Mouse (Mus musculus): ENCODE measurements around the gene Bpgm. TPM values are rescaled to one million over a fixed set of nuclear protein-coding genes. Genes with fewer than 3 reads are reported as not detected.
A peak's percentile ranks its signal among the peaks of the same experiment; 100 is the strongest.

Bpgm gene
- polyA plus RNA-seq, 1 experiment from 2014 or later = 74.0 TPM

- H3K27me3 ChIP-seq = no peaks in the 10 kb centered on the region
- no peak overlapping the region for H3K4me2 ChIP-seq
- H3K36me3 ChIP-seq = no peaks in the 10 kb centered on the region
- peaks cover 23% of the 10 kb centered on the region for H3K4me1 ChIP-seq (replicated peaks)
- H3K4me3 ChIP-seq = no peak overlapping the region
- no peak overlapping the region for H3K9ac ChIP-seq
- WGBS = 91% methylated on average over 1 of the region's 1 CpGs
- ATAC-seq (ENCODE audit: low read depth) = no peak
- H3K27ac ChIP-seq (replicated peaks) = no peak overlapping the region
- H3K9me3 ChIP-seq = no peaks in the 10 kb centered on the region
Observed at GRCm38 (mm10) chr6:34473346-34473745, 2.7 kb upstream of the Bpgm start.

- no peaks in the 10 kb centered on the region for H3K9me3 ChIP-seq
- no peak overlapping the region for H3K27ac ChIP-seq (replicated peaks)
- H3K27me3 ChIP-seq = no peaks in the 10 kb centered on the region
- no peaks in the 10 kb centered on the region for H3K36me3 ChIP-seq
- H3K4me2 ChIP-seq = no peak overlapping the region
- H3K4me1 ChIP-seq (replicated peaks) = peaks cover 30% of the 10 kb centered on the region
- WGBS = 64% methylated on average over 3 of the region's 3 CpGs
- ATAC-seq (ENCODE audit: low read depth) = no peak
- H3K9ac ChIP-seq = no peak overlapping the region
- H3K4me3 ChIP-seq = no peak overlapping the region
Observed at GRCm38 (mm10) chr6:34474031-34474430, 2.0 kb upstream of the Bpgm start.

- ATAC-seq (ENCODE audit: low read depth) = no peak
- Histone ChIP-seq H3K9ac (peak overlapping the region; percentile 69), H3K27ac (replicated peaks) (0 out of 2 replicates have a peak overlapping the region, but pooled peaks have one; percentile 70), H3K4me2 (peak overlapping the region; percentile 57), H3K4me3 (peak overlapping the region; percentile 74), H3K4me1 (replicated peaks) (peaks cover 43% of the 10 kb centered on the region), H3K36me3 (no peaks in the 10 kb centered on the region), H3K27me3 (no peaks in the 10 kb centered on the region), H3K9me3 (no peaks in the 10 kb centered on the region)
- 28% methylated on average over 6 of the region's 6 CpGs for WGBS
Observed at GRCm38 (mm10) chr6:34475391-34475790, 616 bp upstream of the Bpgm start.

GRCm38 (mm10) chr6:34478036-34478435 lies 2.0 kb downstream of the Bpgm start:
- H3K9me3 ChIP-seq = no peaks in the 10 kb centered on the region
- H3K4me2 ChIP-seq = peak overlapping the region; percentile 80
- peaks cover 54% of the 10 kb centered on the region for H3K4me1 ChIP-seq (replicated peaks)
- peak overlapping the region; percentile 18 for H3K4me3 ChIP-seq
- H3K9ac ChIP-seq = peak overlapping the region; percentile 39
- H3K36me3 ChIP-seq = no peaks in the 10 kb centered on the region
- no peaks in the 10 kb centered on the region for H3K27me3 ChIP-seq
- H3K27ac ChIP-seq (replicated peaks) = no peak overlapping the region; the same call in 1 of the 2 replicates
- ATAC-seq (ENCODE audit: low read depth) = no peak
- WGBS = 80% methylated on average over 7 of the region's 7 CpGs

- no peaks in the 10 kb centered on the region for H3K36me3 ChIP-seq
- peak overlapping the region; percentile 39 for H3K9ac ChIP-seq
- peak overlapping the region; percentile 80 for H3K4me2 ChIP-seq
- no peaks in the 10 kb centered on the region for H3K9me3 ChIP-seq
- WGBS = 11% methylated on average over 6 of the region's 6 CpGs
- H3K4me3 ChIP-seq = peak overlapping the region; percentile 18
- no peak for ATAC-seq (ENCODE audit: low read depth)
- H3K27me3 ChIP-seq = no peaks in the 10 kb centered on the region
- no peak overlapping the region; the same call in 1 of the 2 replicates for H3K27ac ChIP-seq (replicated peaks)
- peaks cover 54% of the 10 kb centered on the region for H3K4me1 ChIP-seq (replicated peaks)
Observed at GRCm38 (mm10) chr6:34478677-34479360, 2.8 kb downstream of the Bpgm start.

GRCm38 (mm10) chr6:34479531-34479930 lies 3.5 kb downstream of the Bpgm start:
- peak overlapping the region; percentile 80 for H3K4me2 ChIP-seq
- H3K27me3 ChIP-seq = no peaks in the 10 kb centered on the region
- no peak overlapping the region for H3K27ac ChIP-seq (replicated peaks)
- 25% methylated on average over 8 of the region's 8 CpGs for WGBS
- H3K36me3 ChIP-seq = no peaks in the 10 kb centered on the region
- no peak overlapping the region for H3K4me3 ChIP-seq
- no peak for ATAC-seq (ENCODE audit: low read depth)
- H3K9ac ChIP-seq = peak overlapping the region; percentile 17; the same call in 1 of the 2 replicates
- peaks cover 54% of the 10 kb centered on the region for H3K4me1 ChIP-seq (replicated peaks)
- H3K9me3 ChIP-seq = no peaks in the 10 kb centered on the region

- WGBS = 32% methylated on average over 4 of the region's 4 CpGs
- no peak overlapping the region for H3K4me2 ChIP-seq
Observed at GRCm38 (mm10) chr6:34480749-34481148, 4.7 kb downstream of the Bpgm start.

GRCm38 (mm10) chr6:34481349-34481748 lies 5.3 kb downstream of the Bpgm start:
- Histone ChIP-seq H3K9me3 (no peaks in the 10 kb centered on the region), H3K4me2 (no peak overlapping the region), H3K36me3 (no peaks in the 10 kb centered on the region), H3K27ac (replicated peaks) (no peak overlapping the region), H3K4me1 (replicated peaks) (peaks cover 56% of the 10 kb centered on the region), H3K27me3 (no peaks in the 10 kb centered on the region), H3K4me3 (no peak overlapping the region), H3K9ac (no peak overlapping the region)
- ATAC-seq (ENCODE audit: low read depth) = no peak
- WGBS = 67% methylated on average over 6 of the region's 6 CpGs

More at GRCm38 (mm10) chr6:34480749-34481148, 4.7 kb downstream of the Bpgm start:
- peaks cover 52% of the 10 kb centered on the region for H3K4me1 ChIP-seq (replicated peaks)
- no peak overlapping the region for H3K27ac ChIP-seq (replicated peaks)
- no peaks in the 10 kb centered on the region for H3K36me3 ChIP-seq
- no peak overlapping the region for H3K9ac ChIP-seq
- no peaks in the 10 kb centered on the region for H3K27me3 ChIP-seq
- ATAC-seq (ENCODE audit: low read depth) = no peak
- H3K4me3 ChIP-seq = no peak overlapping the region
- H3K9me3 ChIP-seq = no peaks in the 10 kb centered on the region

- Histone ChIP-seq H3K9ac (no peak overlapping the region), H3K4me3 (no peak overlapping the region), H3K27ac (replicated peaks) (no peak overlapping the region), H3K4me2 (no peak overlapping the region), H3K36me3 (peaks cover 7% of the 10 kb centered on the region), H3K4me1 (replicated peaks) (peaks cover 43% of the 10 kb centered on the region), H3K27me3 (no peaks in the 10 kb centered on the region), H3K9me3 (no peaks in the 10 kb centered on the region)
- WGBS = 90% methylated on average over 4 of the region's 4 CpGs
- ATAC-seq (ENCODE audit: low read depth) = no peak
Observed at GRCm38 (mm10) chr6:34482842-34483241, 6.8 kb downstream of the Bpgm start.

GRCm38 (mm10) chr6:34483390-34483789 lies 7.4 kb downstream of the Bpgm start:
- whole genome bisulfite sequencing = 93% methylated on average over 5 of the region's 5 CpGs
- peaks cover 13% of the 10 kb centered on the region for H3K36me3 ChIP-seq
- H3K9me3 ChIP-seq = no peaks in the 10 kb centered on the region
- H3K9ac ChIP-seq = no peak overlapping the region
- no peak for ATAC-seq (ENCODE audit: low read depth)
- no peak overlapping the region for H3K27ac ChIP-seq (replicated peaks)
- H3K4me1 ChIP-seq (replicated peaks) = peaks cover 38% of the 10 kb centered on the region
- H3K4me3 ChIP-seq = no peak overlapping the region
- no peaks in the 10 kb centered on the region for H3K27me3 ChIP-seq
- no peak overlapping the region for H3K4me2 ChIP-seq

- H3K9me3 ChIP-seq = no peaks in the 10 kb centered on the region
- 95% methylated on average over 7 of the region's 7 CpGs for WGBS
- peaks cover 16% of the 10 kb centered on the region for H3K36me3 ChIP-seq
- H3K9ac ChIP-seq = no peak overlapping the region
- H3K4me3 ChIP-seq = no peak overlapping the region
- H3K27me3 ChIP-seq = no peaks in the 10 kb centered on the region
- no peak overlapping the region for H3K27ac ChIP-seq (replicated peaks)
- H3K4me2 ChIP-seq = no peak overlapping the region
- ATAC-seq (ENCODE audit: low read depth) = no peak
- peaks cover 34% of the 10 kb centered on the region for H3K4me1 ChIP-seq (replicated peaks)
Observed at GRCm38 (mm10) chr6:34483811-34484210, 7.8 kb downstream of the Bpgm start.

- Histone ChIP-seq H3K36me3 (peaks cover 16% of the 10 kb centered on the region), H3K4me1 (replicated peaks) (peaks cover 11% of the 10 kb centered on the region; the same call in 1 of the 2 replicates), H3K9ac (no peak overlapping the region), H3K27ac (replicated peaks) (no peak overlapping the region), H3K27me3 (no peaks in the 10 kb centered on the region), H3K4me3 (no peak overlapping the region), H3K4me2 (no peak overlapping the region), H3K9me3 (no peaks in the 10 kb centered on the region)
- ATAC-seq (ENCODE audit: low read depth) = no peak
- WGBS = 82% methylated on average over 14 of the region's 14 CpGs
Observed at GRCm38 (mm10) chr6:34486071-34486626, 10.1 kb downstream of the Bpgm start.
